Mouse (Mus musculus): ENCODE measurements around the gene Slc6a21. TPM values are rescaled to one million over a fixed set of nuclear protein-coding genes. Genes with fewer than 3 reads are reported as not detected.
A peak's percentile ranks its signal among the peaks of the same experiment; 100 is the strongest.

Slc6a21 gene
- polyA plus RNA-seq, 1 experiment from 2014 or later = not detected

DNA sequence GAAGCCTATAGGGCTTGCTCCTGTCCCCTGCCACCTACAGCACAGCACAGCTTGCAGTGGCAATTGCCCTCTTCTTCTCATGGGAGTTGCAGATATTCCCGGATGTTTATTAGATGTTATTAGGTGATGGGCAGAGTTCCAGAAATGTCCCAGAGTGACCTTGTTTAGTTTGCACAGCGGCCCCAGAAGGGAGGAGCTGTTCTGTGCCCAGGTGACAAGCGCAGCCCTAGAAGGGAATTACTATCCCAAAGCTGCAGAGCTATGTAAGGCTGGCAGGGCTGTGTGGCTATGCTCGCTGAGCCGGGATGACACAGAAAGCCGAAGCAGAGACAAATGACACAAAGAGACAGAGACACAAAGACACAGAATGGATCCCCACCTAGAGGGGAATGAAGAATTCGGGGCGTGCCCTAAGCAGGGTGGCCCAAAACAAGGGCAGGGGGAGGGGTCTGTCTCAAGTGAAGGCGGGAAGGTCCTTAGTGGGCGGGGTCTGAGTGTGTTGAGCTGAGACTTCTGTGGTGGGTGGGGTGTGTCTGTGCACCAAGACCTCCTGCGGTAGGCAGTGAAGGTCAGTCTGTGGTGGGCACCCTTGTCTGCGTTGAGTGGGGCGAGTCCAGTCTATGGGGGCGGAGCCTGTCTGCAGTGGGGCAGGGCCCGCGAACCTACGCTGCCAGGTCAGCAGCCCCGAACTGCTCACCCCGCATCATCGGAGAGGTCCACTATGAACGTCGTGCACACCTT lies 55.5 kb downstream of the Slc6a21 start:
- ATAC-seq (replicated peaks; ENCODE audit: low FRiP score) (peak; percentile 40), DNase-seq (ENCODE audit: low spot score) (peak; percentile 71)
- Histone ChIP-seq H3K9ac (ENCODE audit: low read length) (peak overlapping the region; percentile 66), H3K4me1 (replicated peaks; ENCODE audit: control insufficient read depth, insufficient read depth, low read length) (peaks cover 5% of the 10 kb centered on the region), H3K27ac (ENCODE audit: low read depth, low read length) (no peak overlapping the region), H3K4me3 (ENCODE audit: low read depth, low read length) (peak overlapping the region; percentile 57), H3K4me2 (ENCODE audit: low read depth, low read length, severe bottlenecking) (peak overlapping the region; percentile 96), H3K9me3 (ENCODE audit: control insufficient read depth, low read length) (no peaks in the 10 kb centered on the region), H3K36me3 (ENCODE audit: control insufficient read depth, insufficient read depth, low read length) (no peaks in the 10 kb centered on the region), H3K27me3 (ENCODE audit: control insufficient read depth, insufficient read depth, low read length) (0 out of 2 replicates have a peak, but pooled peaks cover 6% of the 10 kb centered on the region)
- WGBS = 5% methylated on average over 22 of the region's 22 CpGs

DNA sequence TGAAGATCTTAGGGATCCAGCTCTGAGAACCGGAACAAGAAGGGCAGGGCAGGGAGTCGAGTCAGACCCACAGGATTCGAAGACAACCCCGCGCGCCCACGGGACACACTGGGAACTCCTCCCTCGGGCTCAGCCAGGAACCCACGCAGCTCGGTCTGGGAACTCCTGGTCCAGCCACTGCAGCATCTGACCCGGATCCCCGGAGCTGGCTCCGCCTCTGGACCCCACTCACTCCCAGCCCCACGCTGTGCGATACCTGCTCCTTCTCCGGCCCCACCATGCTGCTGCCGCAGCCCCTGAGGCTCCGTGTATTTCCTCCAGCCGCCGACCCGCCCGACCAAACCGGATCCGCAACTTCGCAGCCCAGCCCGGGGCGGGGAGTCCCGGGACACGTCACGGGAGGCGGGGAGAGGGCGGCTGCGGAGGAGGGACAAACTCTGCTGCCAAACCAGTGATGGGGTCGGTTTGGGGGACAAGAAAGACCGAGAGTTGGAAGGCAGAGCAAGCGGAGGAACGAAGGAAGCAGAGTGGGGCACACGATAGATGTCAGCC lies 56.2 kb downstream of the Slc6a21 start, which contains the start of gene Trpm4:
Gene Trpm4 (minus strand): TSS at position 350 of the 552 bp plus-strand sequence.
- peak; percentile 90 for DNase-seq (ENCODE audit: low spot score)
- Histone ChIP-seq H3K4me3 (ENCODE audit: low read depth, low read length) (peak within 1 kb of the TSS; percentile 57), H3K9me3 (ENCODE audit: control insufficient read depth, low read length) (no peaks in the 10 kb centered on the region), H3K36me3 (ENCODE audit: control insufficient read depth, insufficient read depth, low read length) (no peaks in the 10 kb centered on the region), H3K27ac (ENCODE audit: low read depth, low read length) (no peak within 1 kb of the TSS), H3K9ac (ENCODE audit: low read length) (peak within 1 kb of the TSS; percentile 66), H3K4me1 (replicated peaks; ENCODE audit: control insufficient read depth, insufficient read depth, low read length) (peaks cover 5% of the 10 kb centered on the region), H3K27me3 (ENCODE audit: control insufficient read depth, insufficient read depth, low read length) (0 out of 2 replicates have a peak, but pooled peaks cover 6% of the 10 kb centered on the region), H3K4me2 (ENCODE audit: low read depth, low read length, severe bottlenecking) (peak within 1 kb of the TSS; percentile 96)
- WGBS = under 1% methylated on average over 38 of the region's 38 CpGs
- ATAC-seq (replicated peaks; ENCODE audit: low FRiP score) = peak; percentile 67

DNA sequence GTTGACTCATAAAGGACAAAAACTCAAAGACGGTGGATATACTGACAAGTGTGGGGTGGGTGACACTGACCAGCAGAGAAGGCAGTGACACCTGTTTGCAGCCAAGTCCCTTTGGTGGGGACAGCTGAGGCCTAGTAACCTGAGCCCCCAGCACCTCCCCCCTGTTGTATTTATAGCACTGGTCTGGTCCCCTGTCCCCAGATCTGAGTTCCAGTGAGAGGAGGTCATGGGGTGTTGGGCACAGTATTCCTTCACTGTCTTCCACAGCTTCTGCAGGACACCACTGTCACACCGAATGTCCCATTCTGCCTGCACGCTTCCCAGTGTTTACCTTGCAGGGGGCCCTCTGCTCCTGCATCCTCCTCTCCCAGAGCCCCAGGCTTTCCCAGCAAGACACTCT lies 57.3 kb downstream of the Slc6a21 start:
- DNase-seq (ENCODE audit: low spot score) (no peak), ATAC-seq (replicated peaks; ENCODE audit: low FRiP score) (no peak)
- Histone ChIP-seq H3K4me1 (replicated peaks; ENCODE audit: control insufficient read depth, insufficient read depth, low read length) (peaks cover 13% of the 10 kb centered on the region), H3K9ac (ENCODE audit: low read length) (no peak overlapping the region), H3K4me2 (ENCODE audit: low read depth, low read length, severe bottlenecking) (no peak overlapping the region), H3K27me3 (ENCODE audit: control insufficient read depth, insufficient read depth, low read length) (0 out of 2 replicates have a peak, but pooled peaks cover 6% of the 10 kb centered on the region), H3K36me3 (ENCODE audit: control insufficient read depth, insufficient read depth, low read length) (no peaks in the 10 kb centered on the region), H3K4me3 (ENCODE audit: low read depth, low read length) (no peak overlapping the region), H3K27ac (ENCODE audit: low read depth, low read length) (no peak overlapping the region), H3K9me3 (ENCODE audit: control insufficient read depth, low read length) (no peaks in the 10 kb centered on the region)
- 35% methylated on average over 3 of the region's 3 CpGs for WGBS

DNA sequence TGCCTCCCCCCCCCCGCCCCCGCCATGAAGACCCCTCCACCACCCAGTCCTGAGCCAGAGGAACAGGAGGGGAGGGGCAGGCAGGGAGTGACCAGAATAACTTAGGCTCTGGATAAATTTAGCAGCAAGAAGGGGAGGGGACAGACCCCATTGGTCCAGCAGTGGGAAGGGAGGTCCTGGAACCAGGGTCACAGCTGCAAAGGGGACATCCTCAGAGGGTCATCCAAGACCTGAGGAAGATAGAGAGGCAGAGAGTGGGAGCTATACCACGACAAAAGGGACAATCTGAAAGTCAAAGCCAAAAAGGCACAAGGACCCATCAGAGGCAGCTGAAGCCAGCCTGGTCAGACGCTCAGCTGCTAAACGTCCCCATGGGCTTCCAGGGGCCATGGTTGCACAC lies 57.7 kb downstream of the Slc6a21 start, which contains the start of gene Hrc:
Gene Hrc (plus strand): TSS at position 235 of the 400 bp plus-strand sequence.
- Histone ChIP-seq H3K27me3 (ENCODE audit: control insufficient read depth, insufficient read depth, low read length) (0 out of 2 replicates have a peak, but pooled peaks cover 6% of the 10 kb centered on the region), H3K4me3 (ENCODE audit: low read depth, low read length) (no peak within 1 kb of the TSS; the same call in 1 of the 2 replicates), H3K9ac (ENCODE audit: low read length) (no peak within 1 kb of the TSS), H3K27ac (ENCODE audit: low read depth, low read length) (no peak within 1 kb of the TSS), H3K4me1 (replicated peaks; ENCODE audit: control insufficient read depth, insufficient read depth, low read length) (peaks cover 14% of the 10 kb centered on the region), H3K4me2 (ENCODE audit: low read depth, low read length, severe bottlenecking) (peak within 1 kb of the TSS; percentile 96; the same call in 1 of the 2 replicates), H3K36me3 (ENCODE audit: control insufficient read depth, insufficient read depth, low read length) (no peaks in the 10 kb centered on the region), H3K9me3 (ENCODE audit: control insufficient read depth, low read length) (no peaks in the 10 kb centered on the region)
- DNase-seq (ENCODE audit: low spot score) (no peak), ATAC-seq (replicated peaks; ENCODE audit: low FRiP score) (no peak)
- WGBS = 32% methylated on average over 5 of the region's 5 CpGs

DNA sequence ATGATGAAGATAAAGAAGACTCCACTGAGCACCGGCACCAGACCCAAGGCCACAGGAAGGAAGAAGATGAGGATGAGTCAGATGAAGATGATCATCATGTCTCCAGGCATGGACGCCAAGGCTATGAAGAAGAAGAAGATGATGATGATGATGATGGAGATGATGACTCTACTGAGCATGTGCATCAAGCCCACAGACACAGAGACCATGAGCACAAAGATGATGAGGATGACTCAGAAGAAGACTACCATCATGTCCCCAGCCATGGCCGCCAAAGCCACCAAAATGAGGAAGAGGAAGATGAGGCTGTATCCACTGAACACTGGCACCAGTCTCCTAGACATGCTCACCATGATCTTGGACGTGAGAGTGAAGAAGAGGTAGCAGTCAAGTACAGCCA lies 59.0 kb downstream of the Slc6a21 start:
- Histone ChIP-seq H3K27me3 (ENCODE audit: control insufficient read depth, insufficient read depth, low read length) (0 out of 2 replicates have a peak, but pooled peaks cover 6% of the 10 kb centered on the region), H3K4me1 (replicated peaks; ENCODE audit: control insufficient read depth, insufficient read depth, low read length) (peaks cover 23% of the 10 kb centered on the region), H3K36me3 (ENCODE audit: control insufficient read depth, insufficient read depth, low read length) (no peaks in the 10 kb centered on the region), H3K9me3 (ENCODE audit: control insufficient read depth, low read length) (no peaks in the 10 kb centered on the region), H3K27ac (ENCODE audit: low read depth, low read length) (no peak overlapping the region), H3K9ac (ENCODE audit: low read length) (no peak overlapping the region), H3K4me2 (ENCODE audit: low read depth, low read length, severe bottlenecking) (no peak overlapping the region), H3K4me3 (ENCODE audit: low read depth, low read length) (no peak overlapping the region)
- 90% methylated on average over 4 of the region's 4 CpGs for WGBS
- ATAC-seq (replicated peaks; ENCODE audit: low FRiP score) (no peak), DNase-seq (ENCODE audit: low spot score) (no peak)

DNA sequence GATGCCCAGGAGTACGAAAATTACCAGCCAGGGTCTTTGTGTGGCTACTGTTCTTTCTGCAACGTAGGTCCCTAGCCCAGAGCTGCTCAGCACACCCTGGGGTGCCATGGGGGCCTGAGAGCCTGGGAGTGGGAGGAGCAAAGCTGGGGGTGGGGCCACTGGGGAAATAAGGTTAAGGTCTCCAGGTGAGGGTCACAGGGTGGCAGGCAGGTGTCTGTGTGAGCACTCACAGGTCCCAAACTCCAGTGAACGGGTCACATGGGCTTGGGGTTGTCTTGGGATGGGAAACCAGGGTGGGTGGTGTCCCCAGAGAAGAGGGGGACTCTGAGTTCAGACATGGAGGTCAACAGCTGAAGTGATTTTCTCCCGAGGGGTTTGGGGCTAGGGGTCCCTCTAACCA lies 60.2 kb downstream of the Slc6a21 start:
- 0 out of 2 replicates have a peak, but pooled peaks cover 6% of the 10 kb centered on the region for H3K27me3 ChIP-seq (ENCODE audit: control insufficient read depth, insufficient read depth, low read length)
- no peak overlapping the region for H3K4me3 ChIP-seq (ENCODE audit: low read depth, low read length)
- peaks cover 23% of the 10 kb centered on the region for H3K4me1 ChIP-seq (replicated peaks; ENCODE audit: control insufficient read depth, insufficient read depth, low read length)
- no peaks in the 10 kb centered on the region for H3K9me3 ChIP-seq (ENCODE audit: control insufficient read depth, low read length)
- H3K4me2 ChIP-seq (ENCODE audit: low read depth, low read length, severe bottlenecking) = no peak overlapping the region
- ATAC-seq (replicated peaks; ENCODE audit: low FRiP score) (no peak), DNase-seq (ENCODE audit: low spot score) (no peak)
- no peak overlapping the region for H3K27ac ChIP-seq (ENCODE audit: low read depth, low read length)
- H3K36me3 ChIP-seq (ENCODE audit: control insufficient read depth, insufficient read depth, low read length) = no peaks in the 10 kb centered on the region
- 12% methylated on average over 4 of the region's 4 CpGs for WGBS
- no peak overlapping the region for H3K9ac ChIP-seq (ENCODE audit: low read length)

DNA sequence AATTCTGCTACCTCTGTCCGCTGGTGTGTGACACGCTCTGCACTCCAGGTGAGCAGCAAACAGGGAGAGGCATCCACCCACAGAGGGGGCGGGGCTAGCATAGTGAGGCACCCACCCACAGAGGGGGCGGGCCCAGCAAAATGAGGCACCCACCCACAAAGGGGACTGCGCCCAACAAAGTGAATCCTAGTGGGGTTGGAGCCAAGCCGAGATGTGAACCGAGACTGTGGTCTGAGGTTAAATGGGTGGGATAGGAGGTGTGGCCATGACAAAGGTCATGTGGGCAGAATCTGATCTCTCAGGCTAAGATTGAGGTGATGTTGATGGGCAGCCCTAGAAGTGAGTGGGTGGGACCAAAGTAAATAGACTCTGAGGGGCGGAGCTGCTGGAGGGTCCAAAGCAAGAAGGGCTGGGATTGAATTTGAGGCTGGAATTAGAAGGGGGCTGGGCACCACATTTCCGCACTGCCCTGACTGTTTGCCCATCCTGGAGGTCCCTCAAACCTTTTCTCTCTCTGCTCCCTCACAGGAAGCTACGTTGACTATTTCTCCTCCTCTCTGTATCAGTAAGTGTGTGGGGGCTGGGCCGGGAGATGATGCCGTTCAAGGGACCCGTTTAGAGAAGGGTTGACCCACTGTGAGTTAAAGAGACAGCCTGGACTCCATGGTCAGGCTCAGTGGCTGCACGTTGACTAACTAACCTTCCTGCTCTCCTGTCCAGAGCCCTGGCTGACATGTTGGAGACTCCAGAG lies 61.0 kb downstream of the Slc6a21 start:
- Histone ChIP-seq H3K4me1 (replicated peaks; ENCODE audit: control insufficient read depth, insufficient read depth, low read length) (peaks cover 17% of the 10 kb centered on the region), H3K4me2 (ENCODE audit: low read depth, low read length, severe bottlenecking) (peak overlapping the region; percentile 92; the same call in 1 of the 2 replicates), H3K27me3 (ENCODE audit: control insufficient read depth, insufficient read depth, low read length) (0 out of 2 replicates have a peak, but pooled peaks cover 6% of the 10 kb centered on the region), H3K9me3 (ENCODE audit: control insufficient read depth, low read length) (no peaks in the 10 kb centered on the region), H3K9ac (ENCODE audit: low read length) (peak overlapping the region; percentile 74; the same call in 1 of the 2 replicates), H3K36me3 (ENCODE audit: control insufficient read depth, insufficient read depth, low read length) (no peaks in the 10 kb centered on the region), H3K4me3 (ENCODE audit: low read depth, low read length) (no peak overlapping the region), H3K27ac (ENCODE audit: low read depth, low read length) (no peak overlapping the region)
- no peak for ATAC-seq (replicated peaks; ENCODE audit: low FRiP score)
- no peak for DNase-seq (ENCODE audit: low spot score)
- WGBS = 2% methylated on average over 14 of the region's 14 CpGs
